ENCODE assay signal across 8 mouse cellular contexts in the genomic region with DNA sequence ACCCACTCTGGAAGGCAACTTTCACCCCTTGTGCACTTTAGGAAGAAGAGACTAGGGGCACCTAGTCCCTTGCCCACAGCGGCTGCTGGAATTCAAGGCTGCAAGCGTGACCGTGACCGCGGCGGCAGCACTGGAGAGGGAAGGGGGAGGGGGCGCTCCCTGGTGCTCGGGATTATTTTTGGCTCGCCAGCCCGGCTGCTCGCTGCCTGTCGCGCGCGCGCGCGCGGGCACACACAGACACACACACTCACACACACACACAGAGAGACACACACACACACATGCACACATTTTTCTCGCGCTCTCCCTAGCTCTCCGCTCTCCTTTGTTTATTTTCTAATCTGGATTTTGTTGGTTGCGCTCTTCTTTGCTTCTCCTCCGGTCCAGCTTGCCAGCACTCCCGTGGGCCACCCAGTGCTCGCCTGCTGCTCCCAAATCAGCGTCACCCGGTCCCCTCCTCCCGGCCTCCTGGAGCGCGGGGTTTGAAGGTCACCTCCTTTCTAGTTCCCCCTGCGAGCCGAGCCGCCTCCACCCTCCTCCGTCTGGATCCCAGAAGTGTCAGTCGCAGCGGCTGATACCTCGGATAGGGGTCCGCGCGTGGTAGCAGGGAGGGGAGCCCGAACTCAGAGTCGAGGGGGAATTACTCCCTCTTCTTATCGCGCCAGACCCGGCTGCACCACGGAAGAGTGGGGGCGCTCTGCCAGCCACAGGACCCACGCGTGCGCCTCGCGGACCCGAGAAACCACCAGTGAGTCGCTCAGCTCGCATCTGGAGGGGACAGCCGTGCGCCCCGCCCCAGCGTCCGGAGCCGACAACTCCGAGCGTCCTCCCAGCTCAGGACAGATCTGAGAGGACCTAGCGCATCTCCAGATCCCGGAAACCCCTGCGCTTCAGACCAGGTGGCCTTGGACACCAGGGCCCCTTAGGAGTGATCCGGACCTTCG. TPM values are rescaled to one million over a fixed set of nuclear protein-coding genes. Genes with fewer than 3 reads are reported as not detected.
A peak's percentile ranks its signal among the peaks of the same experiment; 100 is the strongest.
DNase-seq lines count a peak whose midpoint lies in the region.

A gene (plus strand): TSS at position 610 of the 944 bp plus-strand sequence.

- peak; percentile 28 for DNase-seq in adrenal gland, postnatal 10 days
- no peak for DNase-seq in adrenal gland, adult 8-10 months
- DNase-seq in cerebellum, adult 8-10 months: peak; percentile 60
- peak; percentile 26 to 79 for DNase-seq in frontal cortex, adult 2 months (ENCODE audit: extremely low spot score in 1 of 2, low spot score in 1 of 2)
- DNase-seq in heart, postnatal 4 days: peak; percentile 32
- peak; percentile 65 to 74 for DNase-seq in left cerebral cortex, postnatal 36 days (ENCODE audit: low spot score in 2 of 2)
- peak; percentile 79 for DNase-seq in right cerebral cortex, postnatal 14 days
- no peak for DNase-seq in adipocyte (ENCODE audit: low spot score)

- intact Hi-C loops in left cerebral cortex, postnatal 36 days (cut with DNase I): loop anchor here (5.0 to 10.0 kb wide), 2 partner anchors 132 to 600 kb away; no protein-coding TSS in a partner anchor

RNA-seq across cellular contexts. Expression of the gene that starts here (rescaled TPM):
- 10 to 100 TPM in 1 of 2 experiments, 1 to 10 TPM in 1; 5.0 to 12.9 TPM for total RNA-seq in adrenal gland, postnatal 10 days (2021)
- 1 to 10 TPM; 1.3 to 4.0 (median 2.3) TPM for total RNA-seq in adrenal gland, adult 8-10 months (2022)
- 115 and 136 TPM in 2 replicates for polyA plus RNA-seq in frontal cortex, adult 2 months (2012; rRNA removed)
- 10 to 100 TPM; 22.3 to 24.5 TPM for total RNA-seq in heart, postnatal 4 days (2021)
- total RNA-seq in left cerebral cortex, postnatal 36 days (2021): 100 to 1,000 TPM; 323 to 338 TPM

Comparison
In these comparisons a context has a peak if more than half of its experiments do, and no peak if none do; other contexts are left out.
1. RNA of the gene that starts here (total RNA-seq): 323 to 338 TPM in left cerebral cortex, postnatal 36 days; 22.3 to 24.5 TPM in heart, postnatal 4 days, 5.0 to 12.9 TPM in adrenal gland, postnatal 10 days and 1.3 to 4.0 TPM in adrenal gland, adult 8-10 months; every median in the first group is over 10 times any median in the second.
2. DNase-seq: peak in adrenal gland, postnatal 10 days (single experiment), cerebellum, adult 8-10 months (single experiment), frontal cortex, adult 2 months (2 of 2), heart, postnatal 4 days (single experiment), left cerebral cortex, postnatal 36 days (2 of 2) and right cerebral cortex, postnatal 14 days (single experiment); none in adrenal gland, adult 8-10 months (single experiment) and adipocyte (single experiment).